Mouse (Mus musculus) embryonic facial prominence, embryonic 14.5 days (tissue): ENCODE data around the gene Smim17. TPM values are rescaled to one million over a fixed set of nuclear protein-coding genes. Genes with fewer than 3 reads are reported as not detected.

Experiments
- ATAC-seq: fragments of 200-750 bp; cut with Nextera tagmentation; 2 replicates; pipeline ENCODE4 v1.8.0; 2017; ENCODE audit warnings: low read depth, moderate number of reproducible peaks, moderate TSS enrichment
- DNase-seq: peaks from one replicate; pipeline ENCODE4 v3.0.0-alpha.2; 2015; ENCODE audit warnings: low spot score
- H3K27ac ChIP-seq: fragments of 300-500 bp; sonication (generic); replicated peaks from 2 replicates; pipeline ENCODE4 v1.5.1; 2014; ENCODE audit warnings: low read depth, mild to moderate bottlenecking, low read length, moderate library complexity
- H3K27me3 ChIP-seq: fragments of 300-500 bp; sonication (generic); replicated peaks from 2 replicates; pipeline ENCODE4 v1.6.1; 2014; ENCODE audit warnings: low read length; ENCODE audit not compliant: control insufficient read depth, insufficient read depth
- H3K36me3 ChIP-seq: fragments of 300-500 bp; sonication (generic); 2 replicates; pipeline ENCODE4 v1.6.1; 2014; ENCODE audit warnings: low read length, mixed read lengths; ENCODE audit not compliant: control insufficient read depth, insufficient read depth
- H3K4me1 ChIP-seq: fragments of 300-500 bp; sonication (generic); 2 replicates; pipeline ENCODE4 v1.6.1; 2014; ENCODE audit warnings: antibody characterized with exemption, low read length; ENCODE audit not compliant: control insufficient read depth, insufficient read depth
- H3K4me2 ChIP-seq: fragments of 300-500 bp; sonication (generic); 2 replicates; pipeline ENCODE4 v1.6.1; 2014; ENCODE audit warnings: low read depth, mild to moderate bottlenecking, low read length, moderate library complexity, mixed read lengths
- H3K4me3 ChIP-seq: fragments of 300-500 bp; sonication (generic); 2 replicates; pipeline ENCODE4 v1.5.1; 2014; ENCODE audit warnings: low read depth, mild to moderate bottlenecking, low read length
- H3K9ac ChIP-seq: fragments of 300-500 bp; sonication (generic); 2 replicates; pipeline ENCODE4 v1.6.1; 2014; ENCODE audit warnings: low read depth, mild to moderate bottlenecking, low read length, moderate library complexity, mixed read lengths
- H3K9me3 ChIP-seq: fragments of 300-500 bp; sonication (generic); 2 replicates; pipeline ENCODE4 v1.6.1; 2016; ENCODE audit warnings: low read length; ENCODE audit not compliant: control insufficient read depth
- WGBS: fragments of 180-500 bp; shearing (Covaris S2); extraction: QIAGEN DNeasy Blood & Tissue Kit; methylation state at CpG from one replicate; pipeline ENCODE4 v1.1.7; 2014; 5-methylcytosine and 5-hydroxymethylcytosine counted together
- polyA plus RNA-seq: library from polyadenylated mRNA; unstranded; fragments of >200 nt; fragmentation: Nextera tagmentation; extraction: Ambion mirVana; gene quantifications from 2 replicates; pipeline ENCODE4 v1.2.1, GENCODE M21; 2014

Gene Smim17
- polyA plus RNA-seq, 1 experiment from 2014 or later, result 0.18 TPM

DNA sequence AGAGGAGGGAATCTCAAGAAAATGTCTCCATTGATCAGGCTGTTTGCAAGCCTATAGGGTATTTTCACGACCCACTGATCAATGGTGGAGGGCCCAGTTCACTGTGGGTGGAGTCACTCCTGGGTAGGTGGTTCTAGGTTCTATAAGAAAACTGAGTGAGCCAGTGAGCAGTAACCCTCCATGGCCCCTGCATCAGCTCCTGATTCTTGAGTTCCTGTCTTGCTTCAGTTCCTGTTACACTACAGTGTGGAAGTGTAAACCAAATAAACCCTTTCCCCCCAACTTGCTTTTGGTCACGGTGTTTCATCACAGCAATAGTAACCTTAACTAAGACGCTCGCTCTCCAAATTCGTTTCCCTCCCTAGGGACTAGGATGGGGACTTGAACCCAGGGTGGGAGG is 9.5 kb upstream of the Smim17 start:
- Histone ChIP-seq H3K4me1 (no peaks in the 10 kb centered on the region), H3K9ac (no peak overlapping the region), H3K27me3 (no peaks in the 10 kb centered on the region), H3K9me3 (no peaks in the 10 kb centered on the region), H3K4me2 (no peak overlapping the region), H3K36me3 (peaks cover 42% of the 10 kb centered on the region), H3K4me3 (no peak overlapping the region), H3K27ac (no peak overlapping the region)
- DNase-seq, result no peak
- WGBS, result 83% methylated on average over 5 of the region's 5 CpGs
- ATAC-seq, result no peak

DNA sequence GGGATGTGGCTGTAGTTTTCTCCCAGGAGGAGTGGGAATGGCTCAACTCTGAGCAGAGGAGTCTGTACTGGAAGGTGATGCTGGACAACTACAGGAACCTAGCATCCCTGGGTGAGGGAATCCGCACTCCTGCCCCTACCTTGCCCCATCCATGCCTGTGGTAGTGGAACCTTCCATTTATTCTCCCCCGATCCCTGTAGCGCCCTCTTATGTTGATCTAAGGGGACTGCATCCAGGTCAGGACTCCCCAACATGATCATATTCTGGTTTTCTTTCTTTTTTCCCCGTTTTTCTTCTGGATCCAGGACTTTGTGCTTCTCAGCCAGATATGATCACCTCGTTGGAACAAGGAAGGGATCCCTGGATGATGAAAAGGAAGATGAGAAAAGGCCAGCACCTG is 9.1 kb upstream of the Smim17 start:
- Histone ChIP-seq H3K27ac (no peak overlapping the region), H3K4me1 (no peaks in the 10 kb centered on the region), H3K9ac (no peak overlapping the region), H3K27me3 (no peaks in the 10 kb centered on the region), H3K4me3 (no peak overlapping the region), H3K9me3 (no peaks in the 10 kb centered on the region), H3K4me2 (no peak overlapping the region), H3K36me3 (peaks cover 47% of the 10 kb centered on the region)
- no peak for DNase-seq
- no peak for ATAC-seq
- 73% methylated on average over 5 of the region's 5 CpGs for WGBS

DNA sequence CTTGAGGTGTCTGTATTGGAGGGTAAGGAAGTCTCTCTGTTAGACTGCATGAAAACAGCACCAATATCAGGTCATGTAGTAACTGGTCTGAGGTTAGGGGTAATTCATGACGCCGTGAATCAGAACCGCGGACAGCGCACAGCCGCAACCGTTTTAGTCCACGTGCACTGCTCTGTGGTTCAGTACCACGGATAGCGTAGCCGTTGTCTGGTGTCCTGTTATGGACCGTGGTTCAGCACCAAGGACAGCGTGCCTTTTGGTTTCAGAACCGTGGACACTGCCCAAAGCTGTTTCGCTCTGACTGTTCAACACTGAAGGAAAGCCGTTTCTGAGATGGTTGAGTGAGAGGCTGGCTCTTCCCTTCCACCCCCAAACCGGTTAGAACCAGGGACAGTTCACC is 11.5 kb downstream of the Smim17 start, which contains the start of gene Gm20715:
TSS of gene Gm20715 (plus strand) at position 235 of the 400 bp plus-strand sequence.
- Histone ChIP-seq H3K36me3 (no peaks in the 10 kb centered on the region), H3K9ac (no peak within 1 kb of the TSS), H3K27me3 (no peaks in the 10 kb centered on the region), H3K4me1 (no peaks in the 10 kb centered on the region), H3K27ac (no peak within 1 kb of the TSS), H3K4me3 (no peak within 1 kb of the TSS), H3K9me3 (no peaks in the 10 kb centered on the region), H3K4me2 (no peak within 1 kb of the TSS)
- ATAC-seq, result peak; percentile 97
- peak; percentile 97 for DNase-seq
- under 1% methylated on average over 17 of the region's 17 CpGs for WGBS

DNA sequence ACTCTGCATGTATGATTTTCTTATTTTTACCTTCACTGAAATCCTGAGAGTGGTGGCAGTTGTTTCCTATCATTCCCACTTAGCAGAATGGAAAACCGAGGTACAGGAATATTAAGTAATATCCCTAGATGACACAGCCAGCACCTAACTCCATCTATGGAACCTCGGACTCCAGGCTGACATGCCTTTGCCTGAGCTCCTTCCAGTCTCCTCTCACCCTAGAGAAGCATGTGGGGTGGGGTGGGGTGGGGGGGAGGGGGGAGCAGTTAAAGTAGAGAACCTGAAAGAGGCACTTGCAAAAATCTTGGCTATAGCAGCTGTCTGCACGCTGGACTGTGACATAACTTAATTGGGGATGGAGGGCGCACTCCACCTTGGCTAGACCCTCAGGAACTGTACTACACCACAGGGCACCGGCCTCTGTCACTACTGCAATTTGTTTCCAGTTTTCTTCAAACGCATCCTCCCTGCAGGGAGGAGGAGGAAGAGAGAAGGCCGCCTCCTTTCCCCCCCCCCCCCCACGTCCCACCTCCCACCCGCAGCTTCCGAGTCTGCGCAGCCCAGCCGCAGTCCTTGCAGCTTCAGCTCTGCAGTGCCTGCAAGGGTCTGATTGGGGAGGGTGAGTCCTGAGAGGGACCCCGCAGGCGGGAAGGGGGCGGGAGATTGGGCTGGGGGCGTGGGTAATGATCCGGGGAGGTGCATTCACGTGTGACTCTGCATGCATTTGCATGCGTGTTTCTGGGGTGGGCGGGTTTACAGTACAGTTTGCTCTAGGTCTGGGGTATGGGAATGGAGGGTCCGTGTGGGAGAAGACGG is 16.3 kb downstream of the Smim17 start:
- Histone ChIP-seq H3K27ac (no peak overlapping the region), H3K27me3 (no peaks in the 10 kb centered on the region), H3K36me3 (no peaks in the 10 kb centered on the region), H3K4me3 (no peak overlapping the region), H3K9me3 (no peaks in the 10 kb centered on the region), H3K4me1 (no peaks in the 10 kb centered on the region), H3K4me2 (no peak overlapping the region), H3K9ac (no peak overlapping the region)
- WGBS, result 5% methylated on average over 18 of the region's 22 CpGs
- ATAC-seq (peak; percentile 65; the same call in 1 of the 2 replicates), DNase-seq (no peak)

- Histone ChIP-seq H3K9me3 (no peaks in the 10 kb centered on the region), H3K27ac (no peak overlapping the region)
- 15% methylated on average over 8 of the region's 8 CpGs for WGBS
Measured at GRCm38 (mm10) chr7:6415442-6415787, 16.9 kb downstream of the Smim17 start.

GRCm38 (mm10) chr7:6419894-6420293 is 21.4 kb downstream of the Smim17 start:
- H3K9me3 ChIP-seq, result no peaks in the 10 kb centered on the region
- H3K36me3 ChIP-seq, result no peaks in the 10 kb centered on the region
- 81% methylated on average over 6 of the region's 6 CpGs for WGBS
- H3K27ac ChIP-seq, result no peak overlapping the region
- no peaks in the 10 kb centered on the region for H3K27me3 ChIP-seq
- H3K4me2 ChIP-seq, result no peak overlapping the region
- no peak overlapping the region for H3K9ac ChIP-seq
- no peaks in the 10 kb centered on the region for H3K4me1 ChIP-seq
- ATAC-seq (no peak), DNase-seq (no peak)
- no peak overlapping the region for H3K4me3 ChIP-seq

More at GRCm38 (mm10) chr7:6415442-6415787, 16.9 kb downstream of the Smim17 start:
- ATAC-seq (no peak), DNase-seq (no peak)
- Histone ChIP-seq H3K4me2 (no peak overlapping the region), H3K4me3 (no peak overlapping the region), H3K27me3 (no peaks in the 10 kb centered on the region), H3K9ac (no peak overlapping the region), H3K36me3 (no peaks in the 10 kb centered on the region), H3K4me1 (no peaks in the 10 kb centered on the region)

- no peak overlapping the region for H3K27ac ChIP-seq
- no peaks in the 10 kb centered on the region for H3K36me3 ChIP-seq
- 87% methylated on average over 3 of the region's 3 CpGs for WGBS
- ATAC-seq, result no peak
- peaks cover 12% of the 10 kb centered on the region; the same call in 1 of the 2 replicates for H3K9me3 ChIP-seq
- H3K4me3 ChIP-seq, result no peak overlapping the region
- no peaks in the 10 kb centered on the region for H3K4me1 ChIP-seq
- no peak overlapping the region for H3K4me2 ChIP-seq
- no peaks in the 10 kb centered on the region for H3K27me3 ChIP-seq
- no peak overlapping the region for H3K9ac ChIP-seq
- DNase-seq, result no peak
Measured at GRCm38 (mm10) chr7:6429381-6429780, 30.9 kb downstream of the Smim17 start.

GRCm38 (mm10) chr7:6430342-6430741 is 31.8 kb downstream of the Smim17 start:
- no peak overlapping the region for H3K9ac ChIP-seq
- H3K4me2 ChIP-seq, result no peak overlapping the region
- H3K4me3 ChIP-seq, result no peak overlapping the region
- DNase-seq, result no peak
- no peaks in the 10 kb centered on the region for H3K27me3 ChIP-seq
- H3K27ac ChIP-seq, result no peak overlapping the region
- no peak for ATAC-seq
- no peaks in the 10 kb centered on the region for H3K4me1 ChIP-seq
- H3K36me3 ChIP-seq, result no peaks in the 10 kb centered on the region
- 37% methylated on average over 2 of the region's 2 CpGs for WGBS
- peaks cover 12% of the 10 kb centered on the region; the same call in 1 of the 2 replicates for H3K9me3 ChIP-seq

- Histone ChIP-seq H3K27me3 (no peaks in the 10 kb centered on the region), H3K4me1 (no peaks in the 10 kb centered on the region), H3K9ac (no peak within 1 kb of the TSS), H3K27ac (no peak within 1 kb of the TSS), H3K9me3 (no peaks in the 10 kb centered on the region), H3K36me3 (no peaks in the 10 kb centered on the region), H3K4me3 (no peak within 1 kb of the TSS), H3K4me2 (no peak within 1 kb of the TSS)
- no peak for ATAC-seq
- no peak for DNase-seq
- WGBS, result 74% methylated on average over 3 of the region's 3 CpGs
Measured at GRCm38 (mm10) chr7:6438388-6438787, 39.9 kb downstream of the Smim17 start, which contains the start of gene Olfr1344. TSS of gene Olfr1344 (plus strand) at chr7:6438688.
